Mouse (Mus musculus) embryonic facial prominence, embryonic 14.5 days (tissue): ENCODE measurements at regions not wholly inside any gene's neighbourhood (a gene's known extent, or its start where the extent isn't known, plus 50 kb on each side); places are given as distances from the start of the nearest gene placed in this dataset.

Experiments used
- ATAC-seq: fragments of 200-750 bp; cut with Nextera tagmentation; 2 replicates; pipeline ENCODE4 v1.8.0; 2017; ENCODE audit warnings: low read depth, moderate number of reproducible peaks, moderate TSS enrichment
- DNase-seq: peaks from one replicate; pipeline ENCODE4 v3.0.0-alpha.2; 2015; ENCODE audit warnings: low spot score
- H3K27ac ChIP-seq: fragments of 300-500 bp; sonication (generic); replicated peaks from 2 replicates; pipeline ENCODE4 v1.5.1; 2014; ENCODE audit warnings: low read depth, mild to moderate bottlenecking, low read length, moderate library complexity
- H3K27me3 ChIP-seq: fragments of 300-500 bp; sonication (generic); replicated peaks from 2 replicates; pipeline ENCODE4 v1.6.1; 2014; ENCODE audit warnings: low read length; ENCODE audit not compliant: control insufficient read depth, insufficient read depth
- H3K36me3 ChIP-seq: fragments of 300-500 bp; sonication (generic); 2 replicates; pipeline ENCODE4 v1.6.1; 2014; ENCODE audit warnings: low read length, mixed read lengths; ENCODE audit not compliant: control insufficient read depth, insufficient read depth
- H3K4me1 ChIP-seq: fragments of 300-500 bp; sonication (generic); 2 replicates; pipeline ENCODE4 v1.6.1; 2014; ENCODE audit warnings: antibody characterized with exemption, low read length; ENCODE audit not compliant: control insufficient read depth, insufficient read depth
- H3K4me2 ChIP-seq: fragments of 300-500 bp; sonication (generic); 2 replicates; pipeline ENCODE4 v1.6.1; 2014; ENCODE audit warnings: low read depth, mild to moderate bottlenecking, low read length, moderate library complexity, mixed read lengths
- H3K4me3 ChIP-seq: fragments of 300-500 bp; sonication (generic); 2 replicates; pipeline ENCODE4 v1.5.1; 2014; ENCODE audit warnings: low read depth, mild to moderate bottlenecking, low read length
- H3K9ac ChIP-seq: fragments of 300-500 bp; sonication (generic); 2 replicates; pipeline ENCODE4 v1.6.1; 2014; ENCODE audit warnings: low read depth, mild to moderate bottlenecking, low read length, moderate library complexity, mixed read lengths
- H3K9me3 ChIP-seq: fragments of 300-500 bp; sonication (generic); 2 replicates; pipeline ENCODE4 v1.6.1; 2016; ENCODE audit warnings: low read length; ENCODE audit not compliant: control insufficient read depth
- WGBS: fragments of 180-500 bp; shearing (Covaris S2); extraction: QIAGEN DNeasy Blood & Tissue Kit; methylation state at CpG from one replicate; pipeline ENCODE4 v1.1.7; 2014; 5-methylcytosine and 5-hydroxymethylcytosine counted together

DNA sequence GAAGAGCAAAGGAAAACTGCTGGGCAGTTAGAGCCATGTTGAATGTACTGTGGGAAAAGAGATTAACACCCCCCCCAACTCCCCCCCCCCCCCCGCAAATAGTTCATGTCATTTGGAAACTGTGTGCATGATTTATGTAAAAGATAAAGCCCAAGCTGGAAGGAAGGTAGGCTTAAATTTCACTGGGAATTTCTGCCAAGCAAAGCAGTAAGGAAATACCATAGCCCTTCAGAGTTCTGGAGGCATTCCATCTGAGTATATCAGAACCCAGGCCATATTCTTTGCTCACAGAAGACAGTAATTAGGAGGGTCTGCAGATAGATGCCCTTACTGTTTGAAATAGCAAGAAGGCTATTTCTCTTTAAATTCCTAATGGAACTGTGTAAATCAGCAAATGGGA, 221.3 kb upstream of the Adamts5 start:
- Histone ChIP-seq H3K9ac (no peak overlapping the region), H3K27me3 (no peaks in the 10 kb centered on the region), H3K27ac (no peak overlapping the region), H3K36me3 (no peaks in the 10 kb centered on the region), H3K4me2 (no peak overlapping the region), H3K4me3 (no peak overlapping the region), H3K4me1 (no peaks in the 10 kb centered on the region), H3K9me3 (no peaks in the 10 kb centered on the region)
- peak; percentile 72 for DNase-seq
- 0% methylated on average over 1 of the region's 1 CpGs for WGBS
- ATAC-seq: no peak

DNA sequence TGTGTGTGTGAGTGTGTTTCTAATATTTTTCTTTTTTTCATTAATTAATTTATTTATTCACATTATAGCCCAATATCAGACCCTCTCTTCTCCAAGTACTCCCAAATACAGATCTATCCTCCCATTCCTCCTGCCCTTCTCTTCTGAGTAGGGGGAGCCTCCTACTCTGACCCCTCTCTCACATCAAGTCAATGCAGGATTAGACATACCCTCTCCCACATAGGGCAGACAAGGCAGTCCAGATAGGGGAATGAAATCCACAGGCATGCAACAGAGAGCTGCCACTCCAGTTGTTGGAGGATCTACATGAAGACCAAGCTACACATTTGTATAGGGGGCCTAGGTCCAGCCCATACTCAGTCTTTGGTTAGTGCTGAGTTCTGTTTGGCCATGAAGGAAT, 216.3 kb upstream of the Adamts5 start:
- Histone ChIP-seq H3K27ac (no peak overlapping the region), H3K4me2 (no peak overlapping the region), H3K9ac (no peak overlapping the region), H3K4me1 (no peaks in the 10 kb centered on the region), H3K9me3 (no peaks in the 10 kb centered on the region), H3K27me3 (no peaks in the 10 kb centered on the region), H3K4me3 (no peak overlapping the region), H3K36me3 (no peaks in the 10 kb centered on the region)
- no peak for ATAC-seq
- DNase-seq: no peak

DNA sequence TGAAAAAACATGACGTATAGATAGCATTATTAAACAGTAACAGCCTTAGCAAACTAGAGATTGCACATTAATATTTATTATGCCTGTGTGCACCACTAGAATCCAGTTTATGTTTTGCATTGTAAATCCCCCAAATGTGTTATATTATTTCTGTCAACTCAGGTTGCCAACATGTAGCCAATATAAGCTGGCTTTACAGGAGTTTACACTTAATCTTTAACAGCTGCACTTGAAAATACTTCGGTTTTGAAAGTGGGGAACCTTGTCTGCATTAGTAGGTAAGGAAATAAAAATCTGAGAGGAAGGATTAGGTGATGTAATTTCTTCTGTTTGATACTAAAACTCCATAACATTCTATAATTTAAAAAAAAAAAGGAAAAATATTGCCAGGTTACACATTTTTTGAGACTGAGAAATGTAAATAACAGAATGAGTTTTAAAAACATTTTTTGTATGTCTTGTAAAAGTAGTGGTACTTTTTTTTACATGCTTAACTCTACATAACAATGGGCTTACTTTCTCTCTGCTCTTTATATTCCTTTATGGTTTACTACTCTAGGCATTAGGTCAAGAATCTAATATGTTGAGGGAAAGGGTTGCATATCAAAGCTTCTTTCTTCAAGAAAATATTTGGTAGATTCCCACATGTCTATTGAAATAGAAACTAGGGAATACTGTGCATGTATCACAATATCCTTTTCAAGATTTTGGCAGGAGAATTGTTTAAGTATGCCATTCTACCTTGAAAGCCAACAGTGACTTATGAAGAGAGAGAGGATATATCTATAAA, 214.2 kb upstream of the Adamts5 start:
- Histone ChIP-seq H3K4me2 (no peak overlapping the region), H3K4me3 (no peak overlapping the region), H3K9ac (no peak overlapping the region), H3K27me3 (no peaks in the 10 kb centered on the region), H3K9me3 (no peaks in the 10 kb centered on the region), H3K27ac (no peak overlapping the region), H3K36me3 (no peaks in the 10 kb centered on the region), H3K4me1 (no peaks in the 10 kb centered on the region)
- ATAC-seq (no peak), DNase-seq (peak; percentile 35)
- 41% methylated on average over 2 of the region's 2 CpGs for WGBS

DNA sequence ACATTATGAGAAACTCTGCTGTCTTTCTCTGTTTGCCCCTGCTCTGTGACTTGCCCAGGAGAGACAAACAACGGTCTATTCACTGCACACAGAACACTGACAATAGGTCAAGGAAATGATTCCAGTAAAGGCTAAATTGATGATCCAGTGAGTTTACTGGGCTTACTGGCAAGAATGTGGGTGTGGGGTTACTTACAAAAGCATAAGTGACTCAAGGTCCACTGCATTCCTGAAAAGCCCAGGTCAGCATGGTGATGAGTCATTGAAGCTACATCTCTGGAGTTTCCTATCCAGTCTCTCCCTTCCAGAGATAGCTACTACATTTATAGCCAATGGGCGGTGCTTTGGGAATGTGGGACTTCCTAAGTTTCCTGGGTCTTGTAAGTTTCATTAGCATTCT, 192.8 kb upstream of the Adamts5 start:
- H3K4me2 ChIP-seq: no peak overlapping the region
- no peak for ATAC-seq
- no peak overlapping the region for H3K9ac ChIP-seq
- no peaks in the 10 kb centered on the region for H3K4me1 ChIP-seq
- no peak for DNase-seq
- no peaks in the 10 kb centered on the region for H3K9me3 ChIP-seq
- WGBS: 70% methylated on average over 2 of the region's 2 CpGs
- no peak overlapping the region for H3K4me3 ChIP-seq
- H3K27ac ChIP-seq: no peak overlapping the region
- H3K36me3 ChIP-seq: no peaks in the 10 kb centered on the region
- H3K27me3 ChIP-seq: no peaks in the 10 kb centered on the region

DNA sequence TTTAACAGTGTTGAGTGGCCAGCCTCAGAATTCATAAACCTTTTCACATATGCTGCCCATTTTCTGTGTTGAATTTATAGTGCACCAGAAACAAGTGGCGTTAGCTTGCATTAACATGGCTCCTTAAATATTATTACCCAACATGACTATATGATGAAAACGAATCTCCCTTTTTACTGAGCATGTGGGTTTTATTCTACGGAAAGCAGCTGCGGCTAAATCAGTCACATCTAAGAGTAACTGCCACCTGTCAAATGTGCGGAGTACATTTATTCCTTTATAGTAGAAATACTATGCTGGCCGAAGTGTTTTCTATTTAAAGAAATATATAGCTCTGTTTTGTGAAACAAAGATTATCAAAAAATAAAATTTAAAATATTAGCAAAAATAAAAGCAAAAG, 188.5 kb upstream of the Adamts5 start:
- no peak overlapping the region for H3K4me2 ChIP-seq
- 72% methylated on average over 6 of the region's 6 CpGs for WGBS
- no peak overlapping the region for H3K4me3 ChIP-seq
- H3K9me3 ChIP-seq: no peaks in the 10 kb centered on the region
- no peak overlapping the region for H3K27ac ChIP-seq
- no peak overlapping the region for H3K9ac ChIP-seq
- DNase-seq (no peak), ATAC-seq (no peak)
- no peaks in the 10 kb centered on the region for H3K27me3 ChIP-seq
- H3K36me3 ChIP-seq: no peaks in the 10 kb centered on the region
- H3K4me1 ChIP-seq: peaks cover 8% of the 10 kb centered on the region; the same call in 1 of the 2 replicates

DNA sequence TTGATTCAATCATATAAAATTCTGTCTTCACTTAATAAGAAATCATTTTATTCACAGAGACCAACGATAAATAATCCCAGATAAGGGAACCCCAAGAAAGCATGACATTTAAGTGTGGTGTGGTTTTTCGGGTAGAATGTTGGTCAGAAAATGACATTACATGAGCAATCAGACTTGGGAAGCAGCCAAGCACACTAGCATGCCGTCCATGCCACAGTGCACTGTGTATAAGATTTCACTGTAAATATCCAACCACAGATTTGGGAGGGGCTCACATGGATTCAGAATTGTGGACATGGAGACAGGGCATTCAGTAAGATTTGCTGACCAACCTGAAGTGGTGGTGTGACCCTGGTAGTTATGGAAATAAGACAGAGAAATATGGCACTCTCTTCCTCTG, 185.8 kb upstream of the Adamts5 start:
- H3K36me3 ChIP-seq: no peaks in the 10 kb centered on the region
- peaks cover 8% of the 10 kb centered on the region; the same call in 1 of the 2 replicates for H3K4me1 ChIP-seq
- no peaks in the 10 kb centered on the region for H3K9me3 ChIP-seq
- no peak overlapping the region for H3K4me2 ChIP-seq
- H3K4me3 ChIP-seq: no peak overlapping the region
- 0 out of 2 replicates have a peak, but pooled peaks have one; percentile 26 for ATAC-seq
- H3K9ac ChIP-seq: no peak overlapping the region
- 50% methylated on average over 3 of the region's 3 CpGs for WGBS
- H3K27me3 ChIP-seq: no peaks in the 10 kb centered on the region
- DNase-seq: peak; percentile 64
- H3K27ac ChIP-seq: no peak overlapping the region

DNA sequence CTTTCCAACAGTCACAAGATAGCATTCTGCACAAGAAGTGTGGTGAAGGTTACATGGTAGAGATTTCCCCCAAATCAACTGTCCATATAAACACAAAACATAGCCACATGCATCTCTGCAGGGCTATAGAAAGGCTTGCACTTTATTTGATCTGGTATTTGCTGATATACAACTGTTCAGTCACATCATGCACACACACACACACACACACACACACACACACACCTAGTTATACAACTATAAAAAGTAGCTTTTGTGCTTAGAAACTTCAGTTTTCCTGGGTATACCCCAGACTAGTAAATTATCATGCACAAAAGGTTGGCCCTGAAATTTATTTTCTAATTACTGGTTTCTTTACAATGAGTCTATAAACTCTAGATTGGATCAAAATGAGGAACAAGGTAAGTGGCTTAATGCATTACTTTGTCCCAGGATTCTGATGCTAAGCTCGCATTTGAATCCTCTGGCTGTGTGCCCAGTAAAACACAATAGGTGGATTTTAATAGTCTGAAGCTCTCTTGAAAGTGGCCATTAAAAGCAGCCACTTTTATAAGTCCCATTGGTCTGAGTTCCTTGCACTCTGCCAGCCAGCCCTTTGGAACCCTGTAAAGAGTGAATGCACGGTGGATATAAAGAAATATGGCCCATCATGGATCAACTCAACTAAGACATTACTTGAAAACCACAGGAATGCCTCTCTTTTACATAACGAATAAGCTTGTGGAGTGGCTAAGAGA, 166.2 kb upstream of the Adamts5 start:
- H3K27me3 ChIP-seq: no peaks in the 10 kb centered on the region
- H3K9me3 ChIP-seq: no peaks in the 10 kb centered on the region
- DNase-seq (peak; percentile 68), ATAC-seq (peak; percentile 71; the same call in 1 of the 2 replicates)
- no peak overlapping the region for H3K9ac ChIP-seq
- H3K4me3 ChIP-seq: no peak overlapping the region
- H3K36me3 ChIP-seq: no peaks in the 10 kb centered on the region
- H3K4me1 ChIP-seq: no peaks in the 10 kb centered on the region
- no peak overlapping the region for H3K4me2 ChIP-seq
- WGBS: 43% methylated on average over 3 of the region's 3 CpGs
- no peak overlapping the region for H3K27ac ChIP-seq

DNA sequence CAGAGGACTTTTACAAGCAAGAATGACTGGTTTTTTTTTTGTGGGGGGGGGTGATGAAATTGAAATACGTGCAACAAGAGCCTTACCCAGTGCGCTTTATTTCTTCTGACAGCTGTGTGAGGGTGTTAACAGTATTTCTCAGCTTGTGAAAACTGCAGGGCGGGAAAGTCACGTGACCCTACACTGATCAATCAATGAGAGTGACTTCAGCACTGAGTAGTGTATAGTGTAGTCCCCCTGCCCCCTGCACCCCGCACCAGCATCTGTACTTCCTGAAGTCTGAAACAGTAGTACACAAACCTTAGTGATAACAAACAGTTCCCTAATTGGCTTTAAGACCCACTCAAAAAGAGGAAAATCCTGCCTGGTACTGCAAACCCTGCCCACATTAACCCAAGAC, 158.5 kb upstream of the Adamts5 start:
- 69% methylated on average over 5 of the region's 5 CpGs for WGBS
- H3K4me3 ChIP-seq: no peak overlapping the region
- no peaks in the 10 kb centered on the region for H3K36me3 ChIP-seq
- no peaks in the 10 kb centered on the region for H3K4me1 ChIP-seq
- H3K4me2 ChIP-seq: no peak overlapping the region
- no peak for DNase-seq
- H3K9me3 ChIP-seq: no peaks in the 10 kb centered on the region
- no peak for ATAC-seq
- H3K27ac ChIP-seq: no peak overlapping the region
- no peak overlapping the region for H3K9ac ChIP-seq
- no peaks in the 10 kb centered on the region for H3K27me3 ChIP-seq

DNA sequence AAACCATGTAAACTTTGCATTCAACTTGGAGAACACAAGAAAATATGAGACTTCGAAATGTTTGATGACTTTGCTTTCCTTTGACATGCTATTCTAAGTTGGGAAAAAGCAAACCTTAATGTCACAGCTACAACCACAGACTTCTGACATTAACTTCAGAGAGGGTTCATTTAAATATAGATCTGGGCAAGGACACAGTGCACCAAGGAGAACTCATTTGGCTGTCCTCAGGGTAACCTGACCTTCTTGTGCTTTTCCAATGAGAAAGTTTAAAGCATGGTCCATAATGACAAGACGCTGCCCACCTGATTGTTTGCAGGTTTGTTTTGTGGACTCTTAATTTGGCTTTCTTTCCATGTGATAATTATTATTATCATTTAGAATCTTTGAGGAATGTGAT, 143.1 kb upstream of the Adamts5 start:
- H3K4me2 ChIP-seq: no peak overlapping the region
- DNase-seq (no peak), ATAC-seq (no peak)
- 74% methylated on average over 2 of the region's 2 CpGs for WGBS
- H3K9me3 ChIP-seq: no peaks in the 10 kb centered on the region
- no peaks in the 10 kb centered on the region for H3K4me1 ChIP-seq
- no peaks in the 10 kb centered on the region for H3K36me3 ChIP-seq
- no peak overlapping the region for H3K9ac ChIP-seq
- H3K27me3 ChIP-seq: no peaks in the 10 kb centered on the region
- H3K27ac ChIP-seq: no peak overlapping the region
- H3K4me3 ChIP-seq: no peak overlapping the region
